Mouse (Mus musculus) liver, adult 2 months (tissue): ENCODE measurements at regions not wholly inside any gene's neighbourhood (a gene's known extent, or its start where the extent isn't known, plus 50 kb on each side); places are given as distances from the start of the nearest gene placed in this dataset.

Experiments used
- DNase-seq: peaks from one replicate; pipeline ENCODE4 v3.0.0-alpha.2; 2011; ENCODE audit warnings: low read depth, low spot score; ENCODE audit errors: extremely low read depth
- H3K27ac ChIP-seq: fragments of 200-500 bp; replicated peaks from 2 replicates; pipeline ENCODE4 v1.5.1; 2012; ENCODE audit warnings: low read depth, mild to moderate bottlenecking, control low read depth, inconsistent platforms, low read length; ENCODE audit not compliant: insufficient read depth
- H3K27me3 ChIP-seq: fragments of 200-500 bp; 2 replicates; pipeline ENCODE4 v1.6.1; 2012; ENCODE audit warnings: mild to moderate bottlenecking, moderate library complexity, low read length, inconsistent platforms; ENCODE audit not compliant: control insufficient read depth, insufficient read depth
- H3K36me3 ChIP-seq: fragments of 200-500 bp; 2 replicates; pipeline ENCODE4 v1.6.1; 2012; ENCODE audit warnings: low read length, inconsistent platforms; ENCODE audit not compliant: control insufficient read depth, insufficient read depth
- H3K4me1 ChIP-seq: fragments of 200-500 bp; 2 replicates; pipeline ENCODE4 v1.6.1; 2011; ENCODE audit warnings: low read length; ENCODE audit not compliant: control insufficient read depth, insufficient read depth
- H3K4me3 ChIP-seq: fragments of 200-500 bp; 2 replicates; pipeline ENCODE4 v1.5.1; 2011; ENCODE audit warnings: low read depth, mild to moderate bottlenecking, control low read depth, low read length, moderate library complexity; ENCODE audit not compliant: insufficient read depth
- H3K79me2 ChIP-seq: fragments of 200-500 bp; 2 replicates; pipeline ENCODE4 v1.6.1; 2012; ENCODE audit warnings: inconsistent platforms, mild to moderate bottlenecking, low read length, moderate library complexity; ENCODE audit not compliant: control insufficient read depth, insufficient read depth
- H3K9ac ChIP-seq: fragments of 200-500 bp; 2 replicates; pipeline ENCODE4 v1.6.1; 2012; ENCODE audit warnings: low read depth, mild to moderate bottlenecking, control low read depth, inconsistent platforms, low read length
- CTCF ChIP-seq: fragments of 200-500 bp; IDR thresholded peaks from 2 replicates; pipeline ENCODE4 v1.5.1; 2011; ENCODE audit warnings: low read depth, low read length, control low read depth
- POLR2A ChIP-seq: fragments of 200-500 bp; IDR thresholded peaks from 2 replicates; pipeline ENCODE4 v1.6.1; 2011; ENCODE audit warnings: low read length, control low read depth; ENCODE audit not compliant: insufficient read depth; ENCODE audit errors: extremely low read depth
- WGBS: fragments of 180-500 bp; shearing (Covaris S2); methylation state at CpG from one replicate; pipeline ENCODE4 v1.1.7; 2018; 5-methylcytosine and 5-hydroxymethylcytosine counted together

- WGBS, result 39% methylated on average over 2 of the region's 2 CpGs
- no peak for DNase-seq
- H3K27me3 ChIP-seq, result no peaks in the 10 kb centered on the region; the same call in 1 of the 2 replicates
- H3K9ac ChIP-seq, result no peak overlapping the region
- no peaks in the 10 kb centered on the region for H3K79me2 ChIP-seq
- TF ChIP-seq CTCF (no peak), POLR2A (no peak)
- H3K4me1 ChIP-seq, result no peaks in the 10 kb centered on the region
- H3K36me3 ChIP-seq, result no peaks in the 10 kb centered on the region
- no peak overlapping the region for H3K27ac ChIP-seq
- no peak overlapping the region for H3K4me3 ChIP-seq
Observed at GRCm38 (mm10) chr16:7666096-7666495, 758.8 kb downstream of the Tmem114 start.

- Histone ChIP-seq H3K4me1 (no peaks in the 10 kb centered on the region), H3K27ac (no peak overlapping the region), H3K27me3 (no peaks in the 10 kb centered on the region; the same call in 1 of the 2 replicates), H3K79me2 (no peaks in the 10 kb centered on the region), H3K9ac (no peak overlapping the region), H3K36me3 (no peaks in the 10 kb centered on the region), H3K4me3 (no peak overlapping the region)
- no peak for DNase-seq
- no peak for TF ChIP-seq POLR2A
- TF ChIP-seq CTCF, result no peak
- 77% methylated on average over 9 of the region's 9 CpGs for WGBS
Observed at GRCm38 (mm10) chr16:7658133-7658532, 766.8 kb downstream of the Tmem114 start.

DNA sequence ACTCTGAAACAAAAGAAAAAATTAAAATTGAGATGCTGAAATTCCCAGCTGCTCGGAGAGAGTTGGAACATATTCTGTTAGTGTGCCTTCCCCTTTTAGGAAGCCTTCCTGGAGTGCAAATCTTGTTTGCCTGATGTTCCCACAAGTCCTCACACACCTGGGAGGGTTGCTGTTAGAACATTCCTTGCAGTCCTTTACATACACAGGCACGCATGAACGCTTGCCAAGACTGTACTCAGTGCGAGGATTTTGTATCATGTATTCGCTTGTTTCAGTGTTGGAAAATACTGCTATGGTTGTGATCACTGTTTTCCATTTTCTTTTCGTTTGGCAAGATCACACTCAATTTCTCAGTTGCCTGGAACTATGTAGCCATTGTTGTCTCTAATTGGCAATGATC, 770.5 kb downstream of the Tmem114 start:
- no peak for TF ChIP-seq CTCF
- TF ChIP-seq POLR2A, result no peak
- Histone ChIP-seq H3K27me3 (no peaks in the 10 kb centered on the region), H3K9ac (no peak overlapping the region), H3K27ac (no peak overlapping the region), H3K4me3 (no peak overlapping the region), H3K79me2 (no peaks in the 10 kb centered on the region), H3K36me3 (no peaks in the 10 kb centered on the region), H3K4me1 (no peaks in the 10 kb centered on the region; the same call in 1 of the 2 replicates)
- DNase-seq, result no peak
- 86% methylated on average over 6 of the region's 6 CpGs for WGBS

DNA sequence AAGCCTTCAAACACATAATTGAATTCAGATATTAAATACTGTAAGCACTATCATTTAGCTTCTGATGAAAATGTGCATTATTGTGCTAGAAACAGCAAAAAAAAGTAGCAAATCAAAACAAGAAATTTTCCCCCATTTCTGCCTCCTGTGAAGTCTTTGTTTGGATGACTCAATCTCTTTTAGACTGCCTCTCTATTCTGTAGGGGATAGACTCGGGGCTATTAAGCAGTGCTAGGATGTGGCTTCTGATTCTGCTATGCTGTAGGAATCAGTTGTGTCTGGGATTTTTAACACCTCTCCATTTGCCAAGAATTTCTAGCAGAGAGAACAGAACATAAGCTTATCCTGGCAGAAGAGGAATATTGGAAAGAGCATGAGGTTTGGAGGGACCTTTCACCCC, 775.2 kb downstream of the Tmem114 start:
- no peak for TF ChIP-seq POLR2A
- H3K9ac ChIP-seq, result no peak overlapping the region
- no peaks in the 10 kb centered on the region for H3K27me3 ChIP-seq
- no peak overlapping the region for H3K4me3 ChIP-seq
- no peak overlapping the region for H3K27ac ChIP-seq
- 22% methylated on average over 1 of the region's 1 CpGs for WGBS
- H3K36me3 ChIP-seq, result no peaks in the 10 kb centered on the region
- no peak for DNase-seq
- H3K79me2 ChIP-seq, result no peaks in the 10 kb centered on the region
- no peaks in the 10 kb centered on the region; the same call in 1 of the 2 replicates for H3K4me1 ChIP-seq

- Histone ChIP-seq H3K9ac (no peak overlapping the region), H3K4me1 (no peaks in the 10 kb centered on the region; the same call in 1 of the 2 replicates), H3K27ac (no peak overlapping the region), H3K79me2 (no peaks in the 10 kb centered on the region), H3K27me3 (no peaks in the 10 kb centered on the region), H3K4me3 (no peak overlapping the region), H3K36me3 (no peaks in the 10 kb centered on the region)
- TF ChIP-seq CTCF (no peak), POLR2A (no peak)
- DNase-seq, result no peak
Observed at GRCm38 (mm10) chr16:7647275-7647926, 777.5 kb downstream of the Tmem114 start.

DNA sequence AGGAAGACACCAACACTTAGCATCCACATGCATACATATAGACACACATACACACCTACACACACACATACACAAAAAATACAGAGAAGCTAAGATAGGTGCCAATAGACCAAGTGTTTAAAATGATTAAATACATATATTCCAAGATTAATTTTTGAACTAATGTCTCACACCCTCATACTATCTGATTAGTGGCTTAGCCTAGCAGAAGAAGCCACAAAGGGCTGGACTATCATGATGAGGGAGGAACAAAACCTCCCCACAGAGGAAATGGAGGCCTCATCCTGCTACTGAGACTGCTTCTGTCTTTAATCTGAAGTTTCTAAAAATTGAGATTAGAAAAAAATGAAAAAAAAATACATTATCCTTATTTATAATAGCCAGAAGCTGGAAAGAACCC, 780.6 kb downstream of the Tmem114 start:
- H3K4me3 ChIP-seq, result no peak overlapping the region
- H3K27ac ChIP-seq, result no peak overlapping the region
- H3K79me2 ChIP-seq, result no peaks in the 10 kb centered on the region
- no peak for DNase-seq
- no peaks in the 10 kb centered on the region for H3K27me3 ChIP-seq
- H3K4me1 ChIP-seq, result no peaks in the 10 kb centered on the region
- TF ChIP-seq CTCF, result no peak
- TF ChIP-seq POLR2A, result no peak
- no peaks in the 10 kb centered on the region for H3K36me3 ChIP-seq
- no peak overlapping the region for H3K9ac ChIP-seq
